Mouse (Mus musculus): ENCODE results near the gene Add3. TPM values are rescaled to one million over a fixed set of nuclear protein-coding genes. Genes with fewer than 3 reads are reported as not detected.
"Not testable (repeated sequence)": the region's sequence is repeated elsewhere in the genome, so short reads cannot be mapped to it uniquely, and the experiment has no call there.

Add3 gene
- polyA plus RNA-seq, 1 experiment, result 40.8 TPM

GRCm38 (mm10) chr19:53215352-53215751 is 75.1 kb downstream of the Add3 start:
- no peaks in the 10 kb centered on the region; the same call in 1 of the 2 replicates for H3K4me1 ChIP-seq (ENCODE audit: control insufficient read depth, insufficient read depth, insufficient read length, low read length)
- no peak overlapping the region for H3K27ac ChIP-seq (replicated peaks; ENCODE audit: low read depth, low read length)
- H3K4me3 ChIP-seq (ENCODE audit: insufficient read depth, low read depth, low read length), result no peak overlapping the region

- no peaks in the 10 kb centered on the region for H3K4me1 ChIP-seq (ENCODE audit: control insufficient read depth, insufficient read depth, insufficient read length, low read length)
- no peak overlapping the region for H3K4me3 ChIP-seq (ENCODE audit: insufficient read depth, low read depth, low read length)
- H3K27ac ChIP-seq (replicated peaks; ENCODE audit: low read depth, low read length), result no peak overlapping the region
These were observed 76.7 kb downstream of the Add3 start for GRCm38 (mm10) chr19:53216761-53217538.

GRCm38 (mm10) chr19:53217837-53218236 is 77.6 kb downstream of the Add3 start:
- H3K27ac ChIP-seq (replicated peaks; ENCODE audit: low read depth, low read length), result no peak overlapping the region
- no peak overlapping the region for H3K4me3 ChIP-seq (ENCODE audit: insufficient read depth, low read depth, low read length)
- no peaks in the 10 kb centered on the region for H3K4me1 ChIP-seq (ENCODE audit: control insufficient read depth, insufficient read depth, insufficient read length, low read length)

- Histone ChIP-seq H3K4me1 (ENCODE audit: control insufficient read depth, insufficient read depth, insufficient read length, low read length) (no peaks in the 10 kb centered on the region), H3K4me3 (ENCODE audit: insufficient read depth, low read depth, low read length) (no peak overlapping the region), H3K27ac (replicated peaks; ENCODE audit: low read depth, low read length) (no peak overlapping the region)
These were observed 79.1 kb downstream of the Add3 start for GRCm38 (mm10) chr19:53219305-53219704.

GRCm38 (mm10) chr19:53221186-53221585 is 80.9 kb downstream of the Add3 start:
- Histone ChIP-seq H3K27ac (replicated peaks; ENCODE audit: low read depth, low read length) (no peak overlapping the region), H3K4me1 (ENCODE audit: control insufficient read depth, insufficient read depth, insufficient read length, low read length) (no peaks in the 10 kb centered on the region), H3K4me3 (ENCODE audit: insufficient read depth, low read depth, low read length) (no peak overlapping the region)

GRCm38 (mm10) chr19:53225249-53226070 is 85.2 kb downstream of the Add3 start:
- not testable (repeated sequence) for H3K4me1 ChIP-seq (ENCODE audit: control insufficient read depth, insufficient read depth, insufficient read length, low read length); H3K4me3 ChIP-seq (ENCODE audit: insufficient read depth, low read depth, low read length); H3K27ac ChIP-seq (replicated peaks; ENCODE audit: low read depth, low read length)

GRCm38 (mm10) chr19:53226651-53227050 is 86.4 kb downstream of the Add3 start:
- no peaks in the 10 kb centered on the region for H3K4me1 ChIP-seq (ENCODE audit: control insufficient read depth, insufficient read depth, insufficient read length, low read length)
- no peak overlapping the region for H3K27ac ChIP-seq (replicated peaks; ENCODE audit: low read depth, low read length)
- no peak overlapping the region for H3K4me3 ChIP-seq (ENCODE audit: insufficient read depth, low read depth, low read length)

- H3K27ac ChIP-seq (replicated peaks; ENCODE audit: low read depth, low read length), result no peak overlapping the region
- no peaks in the 10 kb centered on the region for H3K4me1 ChIP-seq (ENCODE audit: control insufficient read depth, insufficient read depth, insufficient read length, low read length)
- H3K4me3 ChIP-seq (ENCODE audit: insufficient read depth, low read depth, low read length), result no peak overlapping the region
These were observed 88.0 kb downstream of the Add3 start for GRCm38 (mm10) chr19:53228064-53228794.

GRCm38 (mm10) chr19:53230942-53231815 is 90.9 kb downstream of the Add3 start:
- no peaks in the 10 kb centered on the region for H3K4me1 ChIP-seq (ENCODE audit: control insufficient read depth, insufficient read depth, insufficient read length, low read length)
- H3K27ac ChIP-seq (replicated peaks; ENCODE audit: low read depth, low read length), result no peak overlapping the region
- no peak overlapping the region for H3K4me3 ChIP-seq (ENCODE audit: insufficient read depth, low read depth, low read length)

GRCm38 (mm10) chr19:53233586-53233985 is 93.3 kb downstream of the Add3 start:
- Histone ChIP-seq H3K4me1 (ENCODE audit: control insufficient read depth, insufficient read depth, insufficient read length, low read length) (no peaks in the 10 kb centered on the region), H3K27ac (replicated peaks; ENCODE audit: low read depth, low read length) (no peak overlapping the region), H3K4me3 (ENCODE audit: insufficient read depth, low read depth, low read length) (no peak overlapping the region)

GRCm38 (mm10) chr19:53241806-53242205 is 101.6 kb downstream of the Add3 start:
- H3K27ac ChIP-seq (replicated peaks; ENCODE audit: low read depth, low read length), result no peak overlapping the region
- no peaks in the 10 kb centered on the region for H3K4me1 ChIP-seq (ENCODE audit: control insufficient read depth, insufficient read depth, insufficient read length, low read length)
- no peak overlapping the region for H3K4me3 ChIP-seq (ENCODE audit: insufficient read depth, low read depth, low read length)

- Histone ChIP-seq H3K27ac (replicated peaks; ENCODE audit: low read depth, low read length) (no peak overlapping the region), H3K4me3 (ENCODE audit: insufficient read depth, low read depth, low read length) (no peak overlapping the region)
These were observed 103.7 kb downstream of the Add3 start for GRCm38 (mm10) chr19:53243956-53244355.

GRCm38 (mm10) chr19:53247558-53247957 is 107.3 kb downstream of the Add3 start:
- Histone ChIP-seq H3K4me3 (ENCODE audit: insufficient read depth, low read depth, low read length) (no peak overlapping the region), H3K4me1 (ENCODE audit: control insufficient read depth, insufficient read depth, insufficient read length, low read length) (no peaks in the 10 kb centered on the region), H3K27ac (replicated peaks; ENCODE audit: low read depth, low read length) (no peak overlapping the region)

More at GRCm38 (mm10) chr19:53243956-53244355, 103.7 kb downstream of the Add3 start:
- no peaks in the 10 kb centered on the region for H3K4me1 ChIP-seq (ENCODE audit: control insufficient read depth, insufficient read depth, insufficient read length, low read length)

- Histone ChIP-seq H3K4me1 (ENCODE audit: control insufficient read depth, insufficient read depth, insufficient read length, low read length) (no peaks in the 10 kb centered on the region), H3K27ac (replicated peaks; ENCODE audit: low read depth, low read length) (no peak overlapping the region), H3K4me3 (ENCODE audit: insufficient read depth, low read depth, low read length) (no peak overlapping the region)
These were observed 107.8 kb downstream of the Add3 start for GRCm38 (mm10) chr19:53248023-53248494.
